16 mouse cellular contexts compared by ENCODE assay signal in the genomic region with DNA sequence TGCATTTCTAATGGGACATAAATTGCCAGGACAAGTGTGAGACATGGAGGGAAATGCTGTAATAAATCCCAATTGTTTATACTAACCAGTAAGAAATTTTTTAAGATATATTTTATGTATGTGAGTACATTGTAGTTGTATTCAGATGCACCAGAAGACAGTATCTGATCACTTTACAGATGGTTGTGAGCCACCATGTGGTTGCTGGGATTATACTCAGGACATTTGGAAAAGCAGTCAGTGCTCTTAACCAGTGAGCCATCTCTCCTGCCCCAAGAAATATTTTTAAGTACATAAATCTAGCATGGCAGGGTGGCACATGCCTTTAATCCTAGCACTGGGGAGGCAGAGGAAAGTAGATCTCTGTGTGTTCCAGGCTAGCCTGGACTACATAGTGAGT. TPM values are rescaled to one million over a fixed set of nuclear protein-coding genes. Genes with fewer than 3 reads are reported as not detected.
A peak's percentile ranks its signal among the peaks of the same experiment; 100 is the strongest.
DNase-seq lines count a peak whose midpoint lies in the region; ATAC-seq and TF ChIP-seq lines count a peak whose summit lies in the region.
"Had no signal": no experiment of that assay in that cellular context is flagged by ENCODE, and none has a peak within 500 bp of the region (broad histone marks: within the 10 kb centered on the region; RNA-seq: fewer than 3 reads in every experiment).

No protein-coding gene starts in this region.

- TF ChIP-seq POLR2A in kidney, adult 2 months (IDR thresholded peaks at IDR 0.05; ENCODE audit: low read depth, low read length) = no peak

- H3K9ac ChIP-seq in kidney, postnatal 0 days (ENCODE audit: low read depth, low read length) = no peak overlapping the region
- no peak overlapping the region for H3K9ac ChIP-seq in midbrain, postnatal 0 days (replicated peaks; ENCODE audit: low read length, poor library complexity, severe bottlenecking)
- no peak overlapping the region for H3K9ac ChIP-seq in liver, postnatal 0 days (replicated peaks)
- H3K9ac ChIP-seq: forebrain, embryonic 13.5 days; heart, embryonic 13.5 days; hindbrain, embryonic 15.5 days had no signal

- intact Hi-C loops in gastrocnemius, adult 2 months (cut with DNase I) = no loop called here

- TF ChIP-seq CTCF in gastrocnemius, adult 2 months (IDR thresholded peaks at IDR 0.05) = peak; percentile 21; the same call in 1 of the 2 replicates
- peak; percentile 33; the same call in 1 of the 2 replicates for TF ChIP-seq CTCF in kidney, postnatal 0 days (IDR thresholded peaks at IDR 0.05; ENCODE audit: low read depth)
- no peak for TF ChIP-seq CTCF in kidney, adult 2 months (conservative IDR thresholded peaks at IDR 0.05; ENCODE audit: insufficient read depth, insufficient read length, low read depth, low read length)
- TF ChIP-seq CTCF in midbrain, postnatal 0 days (IDR thresholded peaks at IDR 0.05) = peak; percentile 17; the same call in 1 of the 2 replicates
- no peak for TF ChIP-seq CTCF in liver, postnatal 0 days (IDR thresholded peaks at IDR 0.05; ENCODE audit: low read depth)

- TF ChIP-seq EP300 in liver, postnatal 0 days (IDR thresholded peaks at IDR 0.05; ENCODE audit: low read depth) = no peak

- no peak for ATAC-seq in kidney, postnatal 0 days (replicated peaks; ENCODE audit: low FRiP score, low read depth)
- no peak for ATAC-seq in midbrain, postnatal 0 days (ENCODE audit: low FRiP score)
- ATAC-seq in liver, postnatal 0 days = no peak
- ATAC-seq: forebrain, embryonic 13.5 days; Patski had no signal

- H3K9me3 ChIP-seq in kidney, postnatal 0 days (replicated peaks; ENCODE audit: low read length) = no peaks in the 10 kb centered on the region
- no peaks in the 10 kb centered on the region for H3K9me3 ChIP-seq in midbrain, postnatal 0 days (ENCODE audit: low read length)
- H3K9me3 ChIP-seq in midbrain, embryonic 10.5 days (replicated peaks) = no peaks in the 10 kb centered on the region
- H3K9me3 ChIP-seq in liver, postnatal 0 days (ENCODE audit: low read length) = no peaks in the 10 kb centered on the region
- H3K9me3 ChIP-seq: embryonic facial prominence, embryonic 10.5 days; forebrain, embryonic 13.5 days; heart, embryonic 13.5 days; hindbrain, embryonic 15.5 days had no signal

- H3K27me3 ChIP-seq in kidney, postnatal 0 days (ENCODE audit: insufficient read depth, low read length) = no peaks in the 10 kb centered on the region
- no peaks in the 10 kb centered on the region for H3K27me3 ChIP-seq in kidney, adult 2 months (replicated peaks; ENCODE audit: control insufficient read depth, insufficient read depth, low read length)
- no peaks in the 10 kb centered on the region for H3K27me3 ChIP-seq in midbrain, postnatal 0 days (ENCODE audit: insufficient read depth, low read length)
- H3K27me3 ChIP-seq in midbrain, embryonic 10.5 days (ENCODE audit: low read depth, poor library complexity, severe bottlenecking) = no peaks in the 10 kb centered on the region
- no peaks in the 10 kb centered on the region for H3K27me3 ChIP-seq in liver, postnatal 0 days (ENCODE audit: insufficient read depth, low read length)
- H3K27me3 ChIP-seq: forebrain, embryonic 13.5 days; heart, embryonic 13.5 days; hindbrain, embryonic 15.5 days; Patski had no signal

- no peak for DNase-seq in gastrocnemius, adult 2 months
- no peak for DNase-seq in gastrocnemius, adult 18-20 months (ENCODE audit: low spot score)
- no peak for DNase-seq in kidney, postnatal 0 days (ENCODE audit: low spot score)
- DNase-seq in kidney, adult 2 months = no peak
- DNase-seq in midbrain, postnatal 0 days (ENCODE audit: low spot score) = no peak
- no peak for DNase-seq in midbrain, embryonic 10.5 days (ENCODE audit: low spot score)
- DNase-seq in liver, postnatal 0 days = no peak
- DNase-seq: adrenal gland, adult 2 months; adrenal gland, postnatal 25 days; cerebellum, adult 18-20 months; heart, postnatal 36 days had no signal

- no peaks in the 10 kb centered on the region for H3K4me1 ChIP-seq in kidney, postnatal 0 days (replicated peaks; ENCODE audit: insufficient read depth, low read length)
- H3K4me1 ChIP-seq in kidney, adult 2 months (ENCODE audit: control insufficient read depth, insufficient read depth, low read length) = peaks cover 4% of the 10 kb centered on the region; the same call in 1 of the 2 replicates
- H3K4me1 ChIP-seq in midbrain, postnatal 0 days (ENCODE audit: insufficient read depth, low read length) = no peaks in the 10 kb centered on the region
- H3K4me1 ChIP-seq in midbrain, embryonic 10.5 days = peaks cover 4% of the 10 kb centered on the region
- H3K4me1 ChIP-seq in liver, postnatal 0 days (ENCODE audit: insufficient read depth) = peaks cover 21% of the 10 kb centered on the region
- H3K4me1 ChIP-seq: embryonic facial prominence, embryonic 10.5 days; forebrain, embryonic 13.5 days; hindbrain, embryonic 15.5 days had no signal

- H3K4me2 ChIP-seq in kidney, postnatal 0 days (ENCODE audit: low read length) = no peak overlapping the region
- H3K4me2 ChIP-seq in midbrain, postnatal 0 days (ENCODE audit: low read depth, low read length, poor library complexity, severe bottlenecking) = no peak overlapping the region
- no peak overlapping the region for H3K4me2 ChIP-seq in liver, postnatal 0 days (ENCODE audit: low read depth, low read length)
- H3K4me2 ChIP-seq: forebrain, embryonic 13.5 days; heart, embryonic 13.5 days; hindbrain, embryonic 15.5 days had no signal

- no peaks in the 10 kb centered on the region for H3K36me3 ChIP-seq in kidney, postnatal 0 days (ENCODE audit: insufficient read depth, low read length)
- H3K36me3 ChIP-seq in kidney, adult 2 months (ENCODE audit: control insufficient read depth, insufficient read depth, low read length) = no peaks in the 10 kb centered on the region
- H3K36me3 ChIP-seq in midbrain, postnatal 0 days (ENCODE audit: insufficient read depth, low read length) = no peaks in the 10 kb centered on the region
- no peaks in the 10 kb centered on the region for H3K36me3 ChIP-seq in midbrain, embryonic 10.5 days
- H3K36me3 ChIP-seq in liver, postnatal 0 days (replicated peaks; ENCODE audit: insufficient read depth, low read length) = no peaks in the 10 kb centered on the region
- H3K36me3 ChIP-seq: embryonic facial prominence, embryonic 10.5 days; heart, embryonic 13.5 days; hindbrain, embryonic 15.5 days had no signal

- no peak overlapping the region for H3K27ac ChIP-seq in gastrocnemius, adult 2 months
- H3K27ac ChIP-seq in kidney, postnatal 0 days = no peak overlapping the region
- no peak overlapping the region for H3K27ac ChIP-seq in kidney, adult 2 months (ENCODE audit: insufficient read depth, low read depth, low read length)
- H3K27ac ChIP-seq in midbrain, postnatal 0 days (ENCODE audit: low read depth, low read length) = no peak overlapping the region
- no peak overlapping the region for H3K27ac ChIP-seq in midbrain, embryonic 10.5 days (replicated peaks)
- no peak overlapping the region for H3K27ac ChIP-seq in liver, postnatal 0 days (ENCODE audit: low read depth)
- H3K27ac ChIP-seq: embryonic facial prominence, embryonic 10.5 days; forebrain, embryonic 13.5 days; heart, embryonic 13.5 days; hindbrain, embryonic 15.5 days had no signal

- H3K4me3 ChIP-seq in gastrocnemius, adult 2 months = no peak overlapping the region
- H3K4me3 ChIP-seq in kidney, postnatal 0 days (replicated peaks; ENCODE audit: low read depth, low read length) = no peak overlapping the region
- no peak overlapping the region for H3K4me3 ChIP-seq in kidney, adult 2 months (ENCODE audit: insufficient read depth, low read depth, low read length)
- no peak overlapping the region for H3K4me3 ChIP-seq in midbrain, postnatal 0 days (ENCODE audit: low read depth, low read length)
- no peak overlapping the region for H3K4me3 ChIP-seq in midbrain, embryonic 10.5 days
- no peak overlapping the region for H3K4me3 ChIP-seq in liver, postnatal 0 days (ENCODE audit: low read depth, low read length)
- H3K4me3 ChIP-seq: embryonic facial prominence, embryonic 10.5 days; forebrain, embryonic 13.5 days; heart, embryonic 13.5 days; hindbrain, embryonic 15.5 days had no signal

RNA-seq across cellular contexts. Expression of a gene that starts 18.5 kb away (rescaled TPM):
- total RNA-seq in gastrocnemius, adult 2 months (2021) = 10 to 100 TPM; 12.9 to 19.7 TPM
- total RNA-seq in gastrocnemius, adult 18-20 months (2021) = 10 to 100 TPM; 10.5 to 15.0 TPM
- polyA plus RNA-seq in kidney, postnatal 0 days (2015; fragmentation: Nextera tagmentation; extraction: Ambion mirVana) = 36.6 and 45.1 TPM in 2 replicates
- 20.8 and 34.2 TPM in 2 replicates for polyA plus RNA-seq in kidney, adult 2 months (2012; rRNA removed)
- 15.5 and 16.2 TPM in 2 replicates for total RNA-seq in midbrain, postnatal 0 days (2014; rRNA removed)
- 19.3 and 23.5 TPM in 2 replicates for polyA plus RNA-seq in midbrain, postnatal 0 days (2015; fragmentation: Nextera tagmentation; extraction: Ambion mirVana)
- 2.9 and 3.9 TPM in 2 replicates for polyA plus RNA-seq in midbrain, embryonic 10.5 days (2016; fragmentation: Nextera tagmentation; extraction: Ambion mirVana)
- 108 and 110 TPM in 2 replicates for polyA plus RNA-seq in liver, postnatal 0 days (2015; fragmentation: Nextera tagmentation; extraction: Ambion mirVana)
- polyA plus RNA-seq: Patski had no signal

RNA-seq across cellular contexts. Expression of a gene that starts 32.5 kb away (rescaled TPM):
- total RNA-seq in gastrocnemius, adult 2 months (2021) = 10 to 100 TPM; 29.4 to 30.5 TPM
- 10 to 100 TPM; 29.0 to 30.4 TPM for total RNA-seq in gastrocnemius, adult 18-20 months (2021)
- 29.1 and 33.8 TPM in 2 replicates for polyA plus RNA-seq in kidney, postnatal 0 days (2015; fragmentation: Nextera tagmentation; extraction: Ambion mirVana)
- polyA plus RNA-seq in kidney, adult 2 months (2012; rRNA removed) = 31.0 and 36.1 TPM in 2 replicates
- total RNA-seq in midbrain, postnatal 0 days (2014; rRNA removed) = 70.5 and 84.2 TPM in 2 replicates
- 69.2 and 73.4 TPM in 2 replicates for polyA plus RNA-seq in midbrain, postnatal 0 days (2015; fragmentation: Nextera tagmentation; extraction: Ambion mirVana)
- polyA plus RNA-seq in midbrain, embryonic 10.5 days (2016; fragmentation: Nextera tagmentation; extraction: Ambion mirVana) = 39.5 and 44.7 TPM in 2 replicates
- 6.5 and 7.2 TPM in 2 replicates for polyA plus RNA-seq in liver, postnatal 0 days (2015; fragmentation: Nextera tagmentation; extraction: Ambion mirVana)

RNA-seq across cellular contexts. Expression of a gene that starts 56.3 kb away (rescaled TPM):
- total RNA-seq in gastrocnemius, adult 2 months (2021) = 10 to 100 TPM; 31.3 to 34.7 TPM
- 10 to 100 TPM; 30.0 to 33.8 TPM for total RNA-seq in gastrocnemius, adult 18-20 months (2021)
- polyA plus RNA-seq in kidney, postnatal 0 days (2015; fragmentation: Nextera tagmentation; extraction: Ambion mirVana) = 15.7 and 16.6 TPM in 2 replicates
- 6.8 and 9.3 TPM in 2 replicates for polyA plus RNA-seq in kidney, adult 2 months (2012; rRNA removed)
- total RNA-seq in midbrain, postnatal 0 days (2014; rRNA removed) = 16.7 and 20.2 TPM in 2 replicates
- polyA plus RNA-seq in midbrain, postnatal 0 days (2015; fragmentation: Nextera tagmentation; extraction: Ambion mirVana) = 8.7 and 10.6 TPM in 2 replicates
- 30.0 and 32.8 TPM in 2 replicates for polyA plus RNA-seq in midbrain, embryonic 10.5 days (2016; fragmentation: Nextera tagmentation; extraction: Ambion mirVana)
- 7.2 and 8.3 TPM in 2 replicates for polyA plus RNA-seq in liver, postnatal 0 days (2015; fragmentation: Nextera tagmentation; extraction: Ambion mirVana)

RNA-seq across cellular contexts. Expression of a gene that starts 59.2 kb away (rescaled TPM):
- total RNA-seq in gastrocnemius, adult 2 months (2021) = 10 to 100 TPM; 30.1 to 30.4 TPM
- total RNA-seq in gastrocnemius, adult 18-20 months (2021) = 10 to 100 TPM; 27.5 to 30.4 TPM
- 79.1 and 84.6 TPM in 2 replicates for polyA plus RNA-seq in kidney, postnatal 0 days (2015; fragmentation: Nextera tagmentation; extraction: Ambion mirVana)
- 16.7 and 24.5 TPM in 2 replicates for polyA plus RNA-seq in kidney, adult 2 months (2012; rRNA removed)
- 28.6 and 31.4 TPM in 2 replicates for total RNA-seq in midbrain, postnatal 0 days (2014; rRNA removed)
- 41.8 and 42.6 TPM in 2 replicates for polyA plus RNA-seq in midbrain, postnatal 0 days (2015; fragmentation: Nextera tagmentation; extraction: Ambion mirVana)
- 91.9 and 94.1 TPM in 2 replicates for polyA plus RNA-seq in midbrain, embryonic 10.5 days (2016; fragmentation: Nextera tagmentation; extraction: Ambion mirVana)
- polyA plus RNA-seq in liver, postnatal 0 days (2015; fragmentation: Nextera tagmentation; extraction: Ambion mirVana) = 32.1 and 33.8 TPM in 2 replicates

Comparison
In these comparisons a context has a peak if more than half of its experiments do, and no peak if none do; other contexts are left out.
1. CTCF ChIP-seq: peak in gastrocnemius, adult 2 months (single experiment), kidney, postnatal 0 days (single experiment) and midbrain, postnatal 0 days (single experiment); none in kidney, adult 2 months (single experiment) and liver, postnatal 0 days (single experiment).